Mouse (Mus musculus): ENCODE measurements around the gene Thumpd3.

The Thumpd3 gene

DNA sequence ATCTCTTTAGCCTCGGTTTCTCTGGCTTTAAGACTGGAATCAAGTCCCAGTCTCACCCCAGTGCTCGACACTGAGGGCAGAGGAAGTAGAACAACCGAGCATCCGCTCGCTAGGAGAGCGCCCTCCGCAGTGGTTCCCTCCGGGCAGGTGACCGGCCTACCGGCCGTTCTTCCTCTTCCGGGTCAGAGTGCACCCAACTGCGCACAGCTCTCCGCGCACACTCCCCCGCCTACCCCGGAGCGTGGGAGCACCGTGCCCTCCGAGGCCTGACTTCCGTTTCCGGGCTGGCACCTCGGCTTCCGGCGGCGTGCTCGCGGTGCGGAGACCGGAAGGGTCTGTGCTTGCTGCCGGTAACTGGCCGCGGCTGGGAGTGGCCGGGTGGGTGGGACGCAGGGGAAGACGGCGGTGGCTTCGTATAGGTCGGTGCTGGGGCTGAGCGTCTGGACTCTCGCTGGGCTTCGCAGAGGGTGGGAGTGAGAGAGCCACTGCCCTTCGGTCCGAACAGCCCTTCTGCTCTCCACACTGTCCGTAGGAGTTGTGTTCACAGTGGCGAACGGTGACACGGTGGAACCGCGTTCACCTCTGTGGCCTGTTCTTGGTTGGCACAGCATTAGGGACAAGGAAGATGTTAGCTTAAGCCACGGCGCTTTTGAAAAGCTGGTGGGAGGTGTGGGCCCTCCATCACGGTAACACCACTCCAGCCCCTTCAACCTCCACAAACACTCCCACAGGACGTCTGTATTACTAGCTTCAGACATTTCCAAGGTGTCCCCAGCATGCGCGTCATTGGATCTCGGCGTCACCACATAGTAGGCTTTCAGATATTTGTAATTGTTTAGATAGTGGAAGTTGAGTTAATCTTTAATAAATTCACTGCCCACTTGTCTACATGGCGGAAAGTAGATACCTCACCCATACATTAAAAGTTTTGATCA lies at the start of gene Thumpd3:
Thumpd3 (plus strand) TSS at position 185 of the 935 bp plus-strand sequence.
- DNase-seq, result peak; percentile 99

GRCm38 (mm10) chr6:112999199-112999598 lies 46.8 kb upstream of the Thumpd3 start:
- DNase-seq, result no peak

GRCm38 (mm10) chr6:113000666-113001287 lies 45.2 kb upstream of the Thumpd3 start:
- peak; percentile 92 for DNase-seq

- no peak for DNase-seq
Measured at GRCm38 (mm10) chr6:113001719-113002118, 44.3 kb upstream of the Thumpd3 start.

- no peak for DNase-seq
Measured at GRCm38 (mm10) chr6:113003313-113004111, 42.5 kb upstream of the Thumpd3 start.

DNA sequence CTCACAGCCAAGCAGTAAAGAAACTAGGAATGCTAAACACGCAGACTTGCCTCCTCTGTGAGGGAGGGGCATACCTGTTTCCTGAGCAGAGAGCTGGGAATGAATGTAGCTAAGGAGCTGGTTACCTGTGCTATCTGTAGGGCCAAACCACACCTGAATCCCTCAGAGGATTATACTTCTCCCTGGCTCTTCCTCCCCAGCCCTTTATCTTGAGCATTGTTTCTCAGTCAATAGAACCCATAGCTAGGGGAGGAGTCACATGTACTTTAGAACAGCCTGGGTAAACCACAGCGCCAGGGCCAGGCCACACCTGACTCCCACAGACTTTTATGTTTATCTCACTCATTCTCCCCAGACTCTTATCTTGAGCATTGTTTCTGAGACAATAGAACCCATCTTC lies 39.2 kb upstream of the Thumpd3 start:
- no peak for DNase-seq

- no peak for DNase-seq
Measured at GRCm38 (mm10) chr6:113011886-113012285, 34.1 kb upstream of the Thumpd3 start.

DNA sequence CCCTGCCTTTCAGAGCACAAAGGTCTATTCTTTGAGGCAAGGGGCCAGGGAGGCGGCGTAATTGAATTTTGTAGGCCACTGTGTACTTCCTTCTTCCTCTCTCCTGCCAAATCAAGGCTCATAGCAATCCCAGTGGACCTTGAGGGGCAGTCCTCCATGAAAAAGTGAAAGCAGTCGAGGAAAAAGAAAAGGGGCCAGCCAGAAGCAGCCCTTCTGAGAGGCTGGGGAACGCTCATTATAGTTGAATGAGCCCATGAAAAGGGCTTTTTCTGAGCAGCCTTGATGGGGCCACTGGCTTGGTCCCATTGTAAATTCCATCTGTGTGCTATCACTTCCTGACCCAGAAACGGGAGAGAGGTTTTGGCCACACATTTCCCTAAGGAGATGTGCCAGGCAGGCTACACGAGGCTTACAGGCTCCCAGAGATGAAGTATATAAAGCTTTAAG lies 33.5 kb upstream of the Thumpd3 start:
- peak; percentile 69 for DNase-seq

- no peak for DNase-seq
Measured at GRCm38 (mm10) chr6:113013550-113013949, 32.5 kb upstream of the Thumpd3 start.

- peak; percentile 21 for DNase-seq
Measured at GRCm38 (mm10) chr6:113017500-113018047, 28.5 kb upstream of the Thumpd3 start.

- no peak for DNase-seq
Measured at GRCm38 (mm10) chr6:113018139-113018538, 27.9 kb upstream of the Thumpd3 start.

DNA sequence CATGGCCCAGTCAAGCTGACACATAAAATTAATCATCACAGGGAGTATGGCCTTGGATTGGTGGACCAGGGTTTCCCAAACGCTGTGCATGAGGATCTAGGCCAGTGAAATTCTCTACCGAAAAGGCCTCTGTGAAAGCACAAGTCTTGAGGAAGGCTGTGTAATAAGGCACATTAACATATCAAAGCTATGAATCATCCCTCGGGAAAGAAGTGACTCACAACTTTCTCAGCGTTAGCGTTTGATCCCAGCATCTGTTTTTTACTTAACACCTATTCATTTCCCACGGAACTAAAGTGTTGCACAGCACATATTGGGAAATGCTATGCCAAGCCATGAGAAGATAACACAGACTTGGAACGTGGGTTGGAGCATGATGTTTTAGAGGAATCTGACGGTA lies 21.2 kb upstream of the Thumpd3 start:
- DNase-seq, result peak; percentile 25

DNA sequence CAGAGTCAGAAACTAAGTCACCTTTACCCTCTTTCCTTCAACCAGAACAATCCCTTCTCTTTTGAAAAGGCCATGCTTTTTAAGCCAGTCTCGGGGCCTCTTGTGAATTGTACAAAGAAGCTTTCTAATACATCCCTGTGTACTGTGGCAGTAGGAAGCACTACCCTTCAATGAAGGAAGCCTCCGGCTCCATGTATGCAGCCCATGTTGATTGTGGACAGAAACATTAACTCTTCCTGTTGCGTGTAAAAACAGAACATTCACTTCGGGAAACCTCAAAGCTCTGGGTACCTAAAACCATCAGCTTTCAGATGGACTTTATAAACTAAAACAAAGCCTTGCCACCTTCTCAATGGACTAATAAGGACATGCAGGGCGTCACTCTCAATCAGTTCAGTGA lies 20.3 kb upstream of the Thumpd3 start:
- DNase-seq, result peak; percentile 26

DNA sequence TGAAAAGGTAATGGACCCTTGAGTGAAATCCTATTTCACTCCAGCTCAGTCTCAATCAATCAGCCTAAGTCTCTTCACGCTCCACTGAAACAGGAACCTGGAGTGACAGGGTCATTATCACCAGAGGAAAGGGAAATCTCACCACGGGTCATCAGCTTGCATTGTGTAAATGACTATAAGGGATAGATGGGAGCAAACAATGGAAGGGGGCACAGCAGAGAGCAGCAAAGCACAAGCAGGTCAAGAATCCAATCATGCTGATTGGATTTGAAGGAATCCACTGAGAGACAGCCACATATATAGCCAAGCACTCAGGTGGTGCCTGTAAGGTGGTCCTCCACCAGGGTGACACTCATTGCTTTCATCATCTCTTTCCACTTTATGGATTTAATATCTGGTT lies 18.6 kb upstream of the Thumpd3 start:
- DNase-seq, result peak; percentile 59

- no peak for DNase-seq
Measured at GRCm38 (mm10) chr6:113029006-113029405, 17.0 kb upstream of the Thumpd3 start.

- DNase-seq, result no peak
Measured at GRCm38 (mm10) chr6:113030553-113030952, 15.5 kb upstream of the Thumpd3 start.

DNA sequence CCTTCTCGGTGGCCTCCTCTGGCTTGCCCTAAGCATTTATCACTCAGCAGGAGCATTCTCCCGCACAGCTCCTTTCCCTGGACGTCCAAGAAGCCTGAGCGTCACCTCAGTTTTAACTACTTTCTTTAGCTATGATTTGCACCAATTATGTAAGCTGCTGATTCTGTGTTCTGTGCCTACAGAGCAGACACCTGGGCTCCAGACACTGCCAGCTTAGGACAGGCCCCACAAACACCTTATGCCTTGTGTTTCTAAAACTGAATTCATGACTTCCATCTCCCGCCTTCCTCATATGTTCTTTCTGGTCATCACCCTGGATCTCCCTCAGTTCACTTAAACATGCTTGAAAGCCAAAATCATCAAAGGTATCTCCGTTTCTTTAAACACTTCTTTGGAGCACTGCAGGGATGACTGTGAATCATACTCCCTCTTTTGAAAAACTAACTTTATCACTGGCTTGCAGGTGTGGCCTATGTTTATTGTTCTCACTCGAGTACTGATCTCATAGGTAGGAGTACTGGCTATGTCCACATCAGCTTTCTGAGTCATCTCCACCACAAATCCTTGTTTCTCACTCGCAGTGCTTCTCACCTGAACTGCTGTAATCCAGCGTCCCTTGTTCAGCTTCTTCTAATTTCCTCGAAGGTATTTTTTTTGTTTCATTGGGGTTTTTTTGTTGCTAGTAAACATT lies 14.9 kb upstream of the Thumpd3 start:
- no peak for DNase-seq

GRCm38 (mm10) chr6:113032121-113032520 lies 13.9 kb upstream of the Thumpd3 start:
- DNase-seq, result no peak

GRCm38 (mm10) chr6:113033185-113033584 lies 12.8 kb upstream of the Thumpd3 start:
- DNase-seq, result no peak

DNA sequence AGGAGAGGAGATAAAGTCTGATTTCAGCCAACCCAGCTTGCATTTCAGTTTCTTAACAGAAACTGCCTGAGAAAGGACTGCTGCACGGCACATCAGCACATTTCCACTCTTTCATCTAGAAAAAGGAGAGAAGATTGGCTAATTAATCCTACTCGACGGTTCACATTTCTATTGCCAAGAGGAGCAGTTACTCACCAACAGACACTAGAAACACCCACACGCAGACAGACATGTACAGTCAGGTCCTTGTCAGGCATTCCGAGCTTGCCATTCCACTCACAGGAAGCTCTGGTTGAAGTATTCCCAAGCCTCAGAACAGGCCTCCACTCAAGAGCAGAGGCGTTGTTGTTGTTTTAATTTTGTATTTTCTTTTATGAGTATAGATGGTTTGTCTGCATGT lies 11.6 kb upstream of the Thumpd3 start:
- no peak for DNase-seq

- no peak for DNase-seq
Measured at GRCm38 (mm10) chr6:113036463-113037175, 9.4 kb upstream of the Thumpd3 start.

Data from embryo, embryonic 11 days (tissue).